Mouse (Mus musculus): Measurements from ENCODE around the gene Tmem38a.

Tmem38a gene

GRCm38 (mm10) chr8:72583056-72583771, 11.4 kb downstream of the Tmem38a start:
- no peak for DNase-seq (ENCODE audit: low spot score in 2 of 2)

DNA sequence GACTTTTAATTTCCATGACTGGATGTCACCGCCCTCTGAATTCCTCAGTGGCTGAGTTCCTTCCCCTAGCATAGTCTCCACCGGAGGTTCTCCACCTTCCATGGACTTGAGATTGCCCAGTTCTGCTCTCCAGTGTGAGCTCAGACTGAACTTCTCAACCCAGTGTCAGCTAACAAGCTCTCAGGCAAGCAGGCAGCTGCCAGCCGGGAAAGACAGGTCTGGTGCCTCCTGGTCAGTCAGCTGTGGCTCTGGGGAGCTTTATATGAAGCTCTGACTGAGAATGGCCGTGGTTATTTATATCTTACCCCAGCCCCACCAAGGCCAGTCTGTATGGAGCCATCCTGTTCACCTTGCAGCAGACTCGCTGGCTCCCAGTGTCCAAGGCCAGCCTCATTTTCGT, 12.5 kb downstream of the Tmem38a start:
- no peak for DNase-seq (ENCODE audit: low spot score in 2 of 2)

GRCm38 (mm10) chr8:72587806-72588205, 16.0 kb downstream of the Tmem38a start:
- no peak for DNase-seq (ENCODE audit: low spot score in 2 of 2)

GRCm38 (mm10) chr8:72588865-72589264, 17.0 kb downstream of the Tmem38a start:
- DNase-seq (ENCODE audit: low spot score in 2 of 2), result no peak

GRCm38 (mm10) chr8:72589286-72589685, 17.4 kb downstream of the Tmem38a start:
- no peak for DNase-seq (ENCODE audit: low spot score in 2 of 2)

DNA sequence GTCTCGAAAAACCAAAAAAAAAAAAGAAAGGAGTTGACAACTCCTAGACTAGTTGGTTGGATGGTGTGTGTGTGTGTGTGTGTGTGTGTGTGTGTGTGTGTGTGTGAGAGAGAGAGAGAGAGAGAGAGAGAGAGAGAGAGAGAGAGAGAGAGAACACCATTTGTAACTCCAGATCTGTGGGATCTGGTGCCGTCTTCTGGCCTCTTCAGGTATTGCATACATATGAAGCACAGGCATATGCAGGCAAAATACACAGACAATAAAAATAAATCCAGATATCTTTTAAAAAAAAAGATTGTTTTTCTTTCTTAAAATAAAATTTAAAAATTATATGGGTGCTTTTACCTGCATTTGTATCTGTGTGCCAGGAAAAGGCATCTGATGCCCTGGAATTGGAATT, 18.3 kb downstream of the Tmem38a start:
- DNase-seq (ENCODE audit: low spot score in 2 of 2), result no peak

All from urinary bladder, postnatal 36 days (tissue).